Comparison of ENCODE assay signal across 8 mouse cellular contexts in the genomic region with DNA sequence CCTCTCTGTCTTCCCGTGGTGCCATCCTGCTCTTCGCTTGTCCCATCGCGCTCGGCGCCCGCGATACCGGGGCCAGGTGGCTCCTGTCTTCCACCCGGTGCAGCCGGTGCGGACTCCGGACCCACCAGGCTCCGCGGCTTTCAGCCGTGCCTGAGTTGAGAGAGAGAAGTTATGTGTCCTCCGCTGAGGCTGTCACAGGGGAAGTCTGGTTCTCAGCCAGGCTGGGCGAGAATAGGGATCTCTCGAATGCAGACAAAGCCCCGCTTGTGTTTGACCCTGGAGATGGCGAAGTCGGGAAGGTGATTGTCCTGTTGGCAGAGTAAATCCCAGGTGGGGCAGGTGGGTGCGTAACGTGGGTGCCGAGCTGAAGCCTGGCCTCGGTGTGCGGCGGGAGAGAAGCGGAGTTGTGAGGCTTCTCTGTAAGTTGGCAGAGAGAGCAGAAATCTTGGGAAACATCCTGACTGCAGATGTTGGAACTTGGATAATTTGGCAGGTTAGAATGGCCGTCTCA. TPM values are rescaled to one million over a fixed set of nuclear protein-coding genes. Genes with fewer than 3 reads are reported as not detected.
A peak's percentile ranks its signal among the peaks of the same experiment; 100 is the strongest.
DNase-seq lines count a peak whose midpoint lies in the region; ATAC-seq and TF ChIP-seq lines count a peak whose summit lies in the region.

No protein-coding gene starts in this region.

- H3K36me3 ChIP-seq in heart, embryonic 16.5 days (ENCODE audit: control insufficient read depth, insufficient read depth), result no peaks in the 10 kb centered on the region

- peak; percentile 69 for ATAC-seq in heart, embryonic 16.5 days (replicated peaks; ENCODE audit: extremely low read depth, insufficient read depth, low FRiP score)
- ATAC-seq in megakaryocyte, adult 5-6 weeks (ENCODE audit: poor library complexity, severe bottlenecking), result peak; percentile 60

- peak overlapping the region; percentile 81 for H3K9ac ChIP-seq in heart, embryonic 16.5 days (ENCODE audit: low read length)

- TF ChIP-seq POLR2A in embryonic fibroblast, embryonic 13.5 days (IDR thresholded peaks at IDR 0.05; ENCODE audit: low read depth, low read length), result no peak

- H3K4me1 ChIP-seq in embryonic fibroblast, embryonic 13.5 days (ENCODE audit: control insufficient read depth, insufficient read depth, low read length), result no peaks in the 10 kb centered on the region; the same call in 1 of the 2 replicates
- H3K4me1 ChIP-seq in heart, embryonic 16.5 days (ENCODE audit: control insufficient read depth, insufficient read depth, low read length), result peaks cover 4% of the 10 kb centered on the region

- peak overlapping the region; percentile 91 for H3K4me3 ChIP-seq in embryonic fibroblast, embryonic 13.5 days (ENCODE audit: insufficient read depth, low read length)
- H3K4me3 ChIP-seq in heart, embryonic 16.5 days (ENCODE audit: low read length), result peak overlapping the region; percentile 85

- no peak for TF ChIP-seq CTCF in embryonic fibroblast, embryonic 13.5 days (IDR thresholded peaks at IDR 0.05; ENCODE audit: borderline replicate concordance, insufficient read depth, low read length)

- peak; percentile 13 to 55 for DNase-seq in urinary bladder, adult 18-20 months (ENCODE audit: low spot score in 2 of 2)
- DNase-seq in urinary bladder, postnatal 10 days (ENCODE audit: low spot score), result no peak
- DNase-seq in kidney, postnatal 25 days, result peak; percentile 57 to 76
- DNase-seq in spleen, postnatal 10 days (ENCODE audit: low spot score in 2 of 2), result peak; percentile 10 to 33
- no peak for DNase-seq in frontal cortex, postnatal 14 days (ENCODE audit: low spot score in 2 of 2)

- WGBS in heart, embryonic 16.5 days, result under 1% methylated on average over 30 of the region's 30 CpGs

- no peaks in the 10 kb centered on the region for H3K9me3 ChIP-seq in heart, embryonic 16.5 days (replicated peaks; ENCODE audit: control insufficient read depth, low read length)

- H3K4me2 ChIP-seq in heart, embryonic 16.5 days (ENCODE audit: low read depth, low read length), result peak overlapping the region; percentile 67

- H3K27me3 ChIP-seq in heart, embryonic 16.5 days (ENCODE audit: control insufficient read depth, insufficient read depth, low read length), result no peaks in the 10 kb centered on the region

- no peak overlapping the region for H3K27ac ChIP-seq in embryonic fibroblast, embryonic 13.5 days (ENCODE audit: insufficient read depth, low read length)
- H3K27ac ChIP-seq in heart, embryonic 16.5 days (ENCODE audit: low read length), result peak overlapping the region; percentile 90

RNA-seq across cellular contexts. Expression of gene Uaca, which starts 0.6 kb away (rescaled TPM):
- 15.1 and 17.8 TPM in 2 replicates for polyA plus RNA-seq in embryonic fibroblast, embryonic 13.5 days (2011; ENCODE audit: insufficient read length, low read depth, missing spikeins)
- 28.8 and 29.6 TPM in 2 replicates for polyA plus RNA-seq in heart, embryonic 16.5 days (2015; fragmentation: Nextera tagmentation; extraction: Ambion mirVana)
- total RNA-seq in megakaryocyte, adult 5-6 weeks (2015), result 0.07 TPM in 1 of 2 replicates, not detected in the other
- total RNA-seq in megakaryocyte, adult 5-6 weeks (2017), result 0.20 TPM in 1 of 2 replicates, not detected in the other

Comparison
In these comparisons a context has a peak if more than half of its experiments do, and no peak if none do; other contexts are left out.
1. DNase-seq: peak in urinary bladder, adult 18-20 months (2 of 2), kidney, postnatal 25 days (2 of 2) and spleen, postnatal 10 days (2 of 2); none in urinary bladder, postnatal 10 days (single experiment) and frontal cortex, postnatal 14 days (0 of 2).